Mouse (Mus musculus) layer of hippocampus, adult 11-12 months (tissue): ENCODE data around the gene Wdr25.

ENCODE experiments used
- DNase-seq: peaks from one replicate; pipeline ENCODE4 v3.0.0; 2022; ENCODE audit warnings: low spot score

The Wdr25 gene

DNA sequence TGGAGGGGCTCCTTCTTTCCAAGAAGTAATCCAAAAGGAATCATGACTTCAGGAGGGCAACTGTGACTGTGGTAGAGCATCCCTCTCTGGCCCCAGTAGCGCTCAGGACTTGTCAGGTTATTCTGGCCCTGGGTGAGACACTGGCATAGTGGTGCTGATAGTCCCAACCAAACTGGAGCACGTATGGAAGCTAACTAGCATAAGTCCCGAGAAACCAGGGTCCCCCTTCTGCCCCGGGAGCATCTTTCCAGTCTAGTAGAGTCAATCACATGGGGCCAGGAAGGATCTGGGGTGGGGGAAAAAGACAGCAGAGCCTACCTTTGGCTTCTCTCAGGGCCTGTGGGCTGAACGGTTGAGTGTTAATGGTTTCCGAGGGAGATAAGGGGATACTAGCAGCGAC lies 175.3 kb downstream of the Wdr25 start:
- DNase-seq: no peak

- no peak for DNase-seq
Measured at GRCm38 (mm10) chr12:109069751-109070150, 176.3 kb downstream of the Wdr25 start.

DNA sequence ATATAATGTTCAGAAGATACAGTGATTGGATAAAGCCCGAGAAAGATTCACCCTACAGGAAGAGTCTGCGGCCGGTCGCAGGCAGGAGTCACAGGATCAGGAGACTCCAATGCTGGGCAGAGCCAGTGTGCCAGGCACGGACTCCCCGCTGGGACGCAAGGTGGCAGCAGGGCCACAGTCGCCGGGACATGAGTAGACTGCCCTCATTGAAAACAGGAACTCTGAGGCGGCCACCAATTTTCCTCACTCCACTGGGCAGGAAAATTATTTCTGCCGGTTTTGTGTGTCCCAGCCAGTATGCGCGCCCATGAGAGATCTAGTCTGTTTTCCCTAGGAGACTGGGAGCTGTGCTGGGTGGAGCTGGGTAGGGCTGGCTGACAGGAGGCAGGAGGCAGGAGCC lies 177.8 kb downstream of the Wdr25 start:
- no peak for DNase-seq

DNA sequence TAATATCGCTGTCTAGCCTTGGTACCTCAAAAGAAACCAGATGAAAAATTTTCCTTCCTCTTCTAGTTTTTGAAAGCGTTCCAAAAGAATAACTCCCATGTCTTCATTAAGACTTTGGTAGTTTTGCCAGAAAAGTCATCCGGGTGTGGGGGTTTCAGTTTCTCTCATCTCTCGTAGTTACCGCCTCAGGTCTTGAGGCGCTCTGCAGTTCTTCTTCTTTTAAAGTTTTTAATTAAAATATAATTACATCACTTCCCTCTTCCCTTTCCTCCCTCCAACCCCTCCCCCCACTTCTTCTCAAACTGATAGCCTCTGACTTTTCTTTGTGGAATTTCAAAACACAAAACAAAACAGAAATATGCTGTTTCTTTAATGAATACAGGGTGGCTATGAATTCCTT lies 180.7 kb downstream of the Wdr25 start:
- DNase-seq: no peak

DNA sequence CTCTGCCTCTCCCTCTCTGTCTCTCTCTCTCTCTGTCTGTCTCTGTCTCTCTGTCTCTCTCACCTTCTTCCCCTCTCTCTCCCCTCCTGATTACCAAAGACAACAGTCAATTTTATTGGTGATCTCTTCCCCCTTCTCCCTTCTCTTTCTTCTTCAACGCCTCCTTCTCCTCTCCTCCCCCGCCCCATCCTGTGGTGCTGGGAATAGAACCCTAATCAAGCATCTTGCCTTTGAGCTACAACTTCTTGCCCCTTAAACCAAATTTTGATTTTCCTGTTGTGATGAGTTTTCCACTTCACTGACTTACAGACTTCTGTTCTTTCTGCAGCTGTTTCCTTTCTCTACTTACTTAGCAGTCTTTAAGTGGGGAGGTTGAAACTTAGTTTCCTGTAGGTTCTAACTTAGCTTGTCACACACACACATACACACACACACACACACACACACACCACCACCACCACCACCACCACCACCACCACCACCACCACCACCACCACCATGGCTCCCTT lies 181.4 kb downstream of the Wdr25 start:
- no peak for DNase-seq

- no peak for DNase-seq
Measured at GRCm38 (mm10) chr12:109077036-109077435, 183.6 kb downstream of the Wdr25 start.
